Mouse (Mus musculus) induced T-regulatory cell, adult 2 months (primary cell): ENCODE measurements at regions not wholly inside any gene's neighbourhood (a gene's known extent, or its start where the extent isn't known, plus 50 kb on each side); places are given as distances from the start of the nearest gene placed in this dataset.

Experiments used
- DNase-seq: peaks from one replicate; pipeline ENCODE4 v3.0.0-alpha.2; 2012; ENCODE audit warnings: low read depth

DNA sequence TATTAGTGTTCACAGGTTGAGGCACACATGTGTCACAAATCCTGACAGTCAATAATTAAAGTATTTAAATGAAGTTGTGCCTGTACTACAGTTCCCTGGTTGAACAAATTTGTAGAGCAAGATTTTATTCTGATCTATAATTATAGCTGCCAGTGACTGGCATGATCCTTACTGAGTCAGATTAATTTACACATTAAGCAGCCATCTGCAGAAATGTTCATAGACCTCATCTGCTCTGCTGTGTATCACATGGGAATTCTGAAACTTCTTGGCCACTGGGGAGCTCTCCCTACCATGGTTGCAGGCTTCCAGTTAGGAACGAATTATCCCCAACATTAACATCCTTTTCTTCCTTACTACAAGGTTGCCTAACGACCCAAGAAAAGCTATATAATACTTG, 255.6 kb upstream of the Adgrl4 start:
- DNase-seq: no peak

DNA sequence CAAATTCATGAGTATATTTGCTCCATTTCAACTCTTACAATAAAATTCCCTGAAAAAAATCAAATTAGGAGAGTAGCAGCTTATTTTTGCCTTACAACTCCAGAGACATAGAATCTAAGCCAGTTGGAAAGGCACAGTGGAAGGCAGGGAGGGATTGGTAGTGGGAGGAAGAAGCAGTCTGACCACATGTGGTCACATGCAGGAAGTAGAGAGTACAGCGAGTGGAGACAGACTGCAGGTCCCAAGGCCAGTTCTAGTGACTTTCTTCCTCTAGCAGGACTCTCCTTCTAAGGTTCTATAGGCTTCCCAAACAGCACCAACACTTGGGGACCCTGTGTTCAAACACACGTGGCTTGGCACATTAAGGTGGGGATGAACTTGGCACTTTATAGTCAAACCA, 245.6 kb upstream of the Adgrl4 start:
- DNase-seq: no peak

GRCm38 (mm10) chr3:151210978-151211377, 226.7 kb upstream of the Adgrl4 start:
- no peak for DNase-seq

- no peak for DNase-seq
These were observed 220.8 kb upstream of the Adgrl4 start for GRCm38 (mm10) chr3:151216764-151217502.

- DNase-seq: peak; percentile 3
These were observed 215.3 kb upstream of the Adgrl4 start for GRCm38 (mm10) chr3:151222407-151222806.

DNA sequence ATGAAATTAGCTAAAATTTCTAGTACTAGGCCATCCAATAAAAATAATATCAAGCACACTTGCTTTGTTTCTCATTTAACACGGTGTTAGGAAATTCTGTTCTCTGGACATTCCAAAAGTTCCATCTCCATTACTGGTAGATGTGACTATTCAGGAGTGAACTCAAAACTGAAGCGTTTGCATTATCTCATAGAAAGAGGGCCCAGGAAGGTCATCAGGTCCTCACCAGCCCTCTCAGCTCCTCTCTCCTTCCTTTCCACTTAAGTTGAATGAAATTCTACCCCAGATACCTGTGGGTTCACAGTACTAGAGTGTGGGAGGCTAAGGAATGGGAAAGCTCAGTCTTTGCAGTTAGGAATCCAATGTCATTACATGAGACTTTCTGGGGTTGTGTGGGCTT, 185.2 kb upstream of the Adgrl4 start:
- DNase-seq: no peak

GRCm38 (mm10) chr3:151262821-151263220, 174.9 kb upstream of the Adgrl4 start:
- DNase-seq: no peak

DNA sequence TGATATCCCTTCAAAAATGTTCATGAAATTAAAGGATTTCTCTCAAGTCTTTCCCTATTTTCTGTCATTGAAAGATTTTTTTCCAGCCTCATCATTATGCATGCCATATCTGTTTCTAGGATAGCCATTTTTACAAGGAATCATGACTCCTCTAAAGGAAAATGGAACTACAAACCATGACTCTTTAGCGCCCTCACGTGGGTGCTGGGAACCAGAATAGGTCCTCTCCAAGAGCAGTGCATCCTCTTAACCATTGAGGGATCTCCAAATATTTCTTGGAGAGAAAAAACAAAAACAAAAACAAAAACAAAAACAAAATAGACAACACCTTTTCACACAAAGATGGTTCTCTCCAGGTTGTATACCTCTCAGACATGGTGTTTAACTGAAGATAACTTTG, 172.0 kb upstream of the Adgrl4 start:
- DNase-seq: no peak

- DNase-seq: no peak
These were observed 168.2 kb upstream of the Adgrl4 start for GRCm38 (mm10) chr3:151269514-151269913.

DNA sequence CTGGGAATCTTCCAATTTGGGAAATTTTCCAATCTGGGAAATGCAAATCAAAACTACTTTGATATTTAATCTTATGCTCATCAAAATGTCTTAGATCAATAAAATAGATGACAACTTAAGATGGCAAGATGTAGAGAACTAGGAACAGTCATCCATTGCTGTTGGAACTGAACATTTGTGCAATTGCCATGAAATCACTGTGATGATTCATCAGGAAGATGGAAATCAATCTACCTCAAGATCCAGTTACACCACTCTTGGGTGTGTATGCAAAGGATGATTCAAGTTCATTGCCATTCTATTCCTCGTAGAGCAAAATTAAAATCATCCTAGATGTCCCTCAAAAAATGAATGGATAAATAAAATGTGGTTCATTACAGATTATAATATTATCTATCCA, 153.9 kb upstream of the Adgrl4 start:
- DNase-seq: no peak

GRCm38 (mm10) chr3:151293981-151294605, 143.6 kb upstream of the Adgrl4 start:
- no peak for DNase-seq

DNA sequence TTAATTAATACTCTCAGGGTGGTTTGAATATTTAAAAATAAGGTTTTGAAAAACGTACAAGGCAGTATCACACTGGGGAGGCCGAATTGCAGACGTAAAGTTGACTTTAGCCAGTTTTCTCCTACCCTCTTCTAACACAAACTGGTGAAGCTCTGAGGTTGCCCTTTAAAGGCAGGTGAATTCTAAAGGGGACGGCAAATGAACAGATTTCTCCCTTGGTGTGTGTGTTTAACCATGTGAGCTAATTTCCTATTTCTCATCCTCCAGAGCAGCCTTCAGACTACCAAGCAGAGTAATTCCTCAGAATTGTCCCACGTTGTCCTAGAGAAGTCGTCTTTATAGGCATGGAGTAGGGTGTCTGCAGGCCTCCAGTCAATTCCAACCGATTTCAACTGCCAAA, 143.1 kb upstream of the Adgrl4 start:
- DNase-seq: no peak

DNA sequence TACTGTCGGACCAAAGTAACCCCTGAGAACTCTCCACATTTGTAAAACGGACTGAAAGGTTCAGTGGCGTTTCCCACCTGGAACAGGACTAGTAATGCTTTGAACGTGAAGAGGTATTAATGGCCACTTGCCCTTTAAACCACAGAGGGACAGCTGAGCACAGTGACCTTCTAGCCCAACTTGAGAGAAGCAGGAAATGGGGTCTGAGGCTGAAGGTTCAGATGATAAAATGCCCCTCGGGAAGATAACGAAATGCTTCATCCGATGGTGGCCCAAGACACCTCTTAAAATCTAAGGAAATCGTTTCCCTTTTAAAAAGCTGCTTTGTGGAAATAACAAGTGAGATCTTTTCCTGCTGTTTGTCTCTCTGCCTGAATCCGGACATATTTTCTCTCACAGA, 142.7 kb upstream of the Adgrl4 start:
- DNase-seq: no peak

DNA sequence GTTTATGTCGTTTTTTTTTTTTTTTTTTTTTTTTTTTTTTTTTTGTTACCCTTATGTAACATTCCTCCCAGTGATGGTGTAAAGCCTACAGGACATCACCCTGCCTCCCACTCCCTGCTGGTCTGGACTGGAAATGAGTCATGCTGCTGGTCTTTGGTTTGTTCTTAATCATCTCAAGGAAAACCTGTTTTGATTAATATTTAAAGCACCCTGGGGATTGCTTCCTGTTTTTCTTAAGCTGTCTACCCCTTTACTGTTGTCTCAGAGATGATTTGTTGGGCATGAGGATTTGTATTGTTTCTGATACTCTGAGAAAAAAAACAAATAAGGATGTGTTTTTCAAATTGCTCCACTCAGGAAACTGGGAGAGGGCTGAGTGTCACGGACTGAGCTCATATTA, 139.4 kb upstream of the Adgrl4 start:
- DNase-seq: no peak

GRCm38 (mm10) chr3:151305402-151305801, 132.3 kb upstream of the Adgrl4 start:
- DNase-seq: peak; percentile 53

GRCm38 (mm10) chr3:151307975-151308374, 129.7 kb upstream of the Adgrl4 start:
- no peak for DNase-seq

DNA sequence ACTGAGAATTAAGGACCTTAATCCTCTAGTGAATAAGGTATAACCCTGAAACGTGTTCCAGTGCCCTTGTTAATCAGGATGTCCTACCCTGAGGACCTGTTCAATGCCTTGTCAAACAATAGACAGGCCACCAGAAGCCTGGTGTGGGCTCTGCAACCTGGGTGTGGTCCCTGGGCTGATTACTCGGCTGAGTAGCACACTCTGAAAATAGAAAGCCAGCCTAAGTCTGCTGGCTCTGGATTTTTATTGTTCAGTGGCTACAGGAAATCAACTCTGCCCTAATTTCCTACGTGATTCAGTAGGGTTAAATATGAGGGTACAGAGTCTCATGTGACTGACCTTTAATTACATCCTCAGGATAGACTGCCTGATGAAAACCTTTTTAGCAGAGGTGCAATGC, 113.9 kb upstream of the Adgrl4 start:
- DNase-seq: no peak

GRCm38 (mm10) chr3:151329801-151330200, 107.9 kb upstream of the Adgrl4 start:
- no peak for DNase-seq

DNA sequence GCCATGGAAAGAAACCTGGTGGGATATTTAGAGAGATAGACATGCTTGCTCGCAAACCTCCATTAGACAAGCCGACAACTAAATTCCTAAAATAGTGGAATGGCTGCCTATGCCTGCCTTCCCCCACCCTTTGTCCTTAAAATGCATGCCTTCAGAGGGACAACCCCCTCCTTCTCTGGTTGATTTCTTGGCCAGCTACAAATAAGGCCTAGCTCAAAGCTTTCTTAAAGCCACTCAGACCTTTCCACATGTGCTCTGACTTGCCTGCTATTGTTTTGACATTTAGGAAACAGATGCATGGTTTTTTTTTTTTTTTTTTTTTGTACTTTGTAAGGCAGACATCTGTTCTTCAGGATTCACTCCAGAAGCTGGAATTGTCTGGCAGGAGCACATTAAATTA, 105.8 kb upstream of the Adgrl4 start:
- no peak for DNase-seq

GRCm38 (mm10) chr3:151332317-151332687, 105.4 kb upstream of the Adgrl4 start:
- DNase-seq: no peak

DNA sequence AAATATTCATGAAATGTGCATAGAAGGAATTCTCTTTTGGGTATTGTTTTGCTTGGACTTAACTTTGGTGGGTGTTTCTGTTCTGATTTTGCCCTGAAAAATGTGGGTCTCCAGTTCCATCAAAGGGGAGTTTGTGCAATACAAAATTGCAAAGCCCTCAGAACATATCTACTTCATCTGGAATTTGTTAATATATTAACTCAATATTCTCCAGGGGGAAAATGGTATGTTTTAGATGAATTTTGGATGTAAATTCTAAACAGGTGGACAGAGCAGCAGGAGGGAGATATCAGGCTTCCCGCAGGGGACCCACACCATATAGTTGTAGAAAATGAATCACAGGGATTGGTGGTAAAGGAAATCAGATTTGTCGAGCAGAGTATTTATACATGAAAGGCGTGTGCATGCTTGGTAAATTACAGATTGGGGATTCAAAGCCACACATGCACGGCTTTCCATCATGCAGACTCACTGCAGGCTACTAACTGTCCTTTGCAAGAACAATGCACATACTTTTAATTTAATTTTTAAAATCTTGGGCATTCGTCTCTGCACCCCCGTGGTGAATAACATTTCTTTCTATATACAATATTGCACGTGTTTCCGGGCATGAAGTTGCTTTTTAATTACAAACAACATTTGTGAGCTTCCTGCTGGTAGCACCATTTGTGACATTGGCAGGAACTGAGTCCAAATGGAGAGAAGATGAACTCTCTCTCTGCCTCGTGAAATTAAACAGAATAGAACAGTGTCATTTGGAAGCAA, 104.8 kb upstream of the Adgrl4 start:
- DNase-seq: no peak

GRCm38 (mm10) chr3:151333867-151334341, 103.8 kb upstream of the Adgrl4 start:
- no peak for DNase-seq

DNA sequence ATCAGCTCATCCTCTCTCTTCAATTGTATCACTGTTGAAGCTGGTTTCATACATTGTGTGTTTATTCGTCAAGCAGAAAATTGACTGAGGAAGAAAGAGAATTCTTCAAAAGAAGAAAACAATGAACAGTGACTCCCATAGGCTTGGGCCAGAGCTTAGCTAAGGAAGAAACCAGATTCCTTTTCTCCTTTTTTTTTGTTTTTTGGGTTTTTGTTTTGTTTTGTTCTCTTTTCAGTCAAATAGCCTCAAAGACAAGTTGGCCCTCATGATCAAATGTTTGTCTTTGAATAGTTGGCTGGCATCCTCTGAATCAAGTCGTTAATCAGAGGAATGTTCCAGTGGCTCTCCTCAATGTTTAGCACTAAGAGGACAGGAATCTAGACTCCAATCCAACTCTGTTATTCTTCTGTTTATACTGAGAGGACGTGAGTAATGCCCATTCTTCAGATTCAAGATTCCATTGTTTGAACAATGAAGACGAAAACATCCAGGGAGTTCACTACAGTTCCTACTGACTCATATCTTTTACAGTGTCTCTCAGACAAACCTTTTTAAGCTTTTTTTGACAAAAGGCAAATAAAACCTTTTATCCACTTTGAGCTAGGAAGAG, 86.1 kb upstream of the Adgrl4 start:
- DNase-seq: no peak
